In genomic region chr7:28961927-28962670, GRCm38 (mm10) we compare ENCODE assay signal across 8 mouse cellular contexts. TPM values are rescaled to one million over a fixed set of nuclear protein-coding genes. Genes with fewer than 3 reads are reported as not detected.
DNase-seq lines count a peak whose midpoint lies in the region; ATAC-seq and TF ChIP-seq lines count a peak whose summit lies in the region.

TSS of gene Actn4 (minus strand) at chr7:28962340.

- TF ChIP-seq CTCF in CH12.LX (conservative IDR thresholded peaks at IDR 0.05 in 1 of 2, IDR thresholded peaks at IDR 0.05 in 1 of 2; ENCODE audit: low read depth in 2 of 2, low read length in 2 of 2): no peak
- no peak for TF ChIP-seq CTCF in heart, postnatal 0 days (IDR thresholded peaks at IDR 0.05; ENCODE audit: low read depth)
- no peak for TF ChIP-seq CTCF in testis, adult 2 months (IDR thresholded peaks at IDR 0.05; ENCODE audit: control insufficient read depth, insufficient read depth, insufficient replicate concordance, low read depth, low read length)

- dilution Hi-C loops in CH12.LX (cut with MboI; ENCODE audit: extremely low pct_ligation_motif_present, extremely low pct_unique_long_range_greater_than_20kb, low sequenced_read_pairs): no loop called here

- H3K4me3 ChIP-seq in CH12.LX (replicated peaks in 1 of 3; ENCODE audit: low read depth in 2 of 3, low read length in 2 of 3, poor library complexity in 1 of 3): peak within 1 kb of the TSS; percentile 94 to 99 (median 98)
- peak within 1 kb of the TSS; percentile 78 for H3K4me3 ChIP-seq in forebrain, embryonic 12.5 days (replicated peaks)
- H3K4me3 ChIP-seq in heart, postnatal 0 days (ENCODE audit: low read depth, low read length): peak within 1 kb of the TSS; percentile 89
- peak within 1 kb of the TSS; percentile 84 for H3K4me3 ChIP-seq in liver, embryonic 16.5 days (ENCODE audit: low read depth, low read length)
- H3K4me3 ChIP-seq in neural tube, embryonic 13.5 days: peak within 1 kb of the TSS; percentile 95
- H3K4me3 ChIP-seq in testis, adult 2 months (ENCODE audit: control insufficient read depth, low read depth, low read length): peak within 1 kb of the TSS; percentile 96

- peak within 1 kb of the TSS; percentile 55; the same call in 1 of the 2 replicates for H3K27ac ChIP-seq in CH12.LX (ENCODE audit: insufficient read depth, low read depth)
- H3K27ac ChIP-seq in forebrain, embryonic 12.5 days: peak within 1 kb of the TSS; percentile 86
- H3K27ac ChIP-seq in heart, postnatal 0 days (ENCODE audit: low read depth): peak within 1 kb of the TSS; percentile 89
- peak within 1 kb of the TSS; percentile 90 for H3K27ac ChIP-seq in liver, embryonic 16.5 days (ENCODE audit: low read length)
- H3K27ac ChIP-seq in neural tube, embryonic 13.5 days (replicated peaks): peak within 1 kb of the TSS; percentile 88
- H3K27ac ChIP-seq in testis, adult 2 months (ENCODE audit: control insufficient read depth, insufficient read depth, low read depth, low read length): peak within 1 kb of the TSS; percentile 87

- peak; percentile 96 for DNase-seq in CH12.LX (ENCODE audit: extremely low read depth)
- peak; percentile 99 for DNase-seq in c-Kit-positive CD71-positive TER-119-negative erythroid progenitor cells, embryonic 14.5 days (ENCODE audit: low read depth)
- DNase-seq in heart, postnatal 0 days (ENCODE audit: low spot score): peak; percentile 97
- DNase-seq in kidney, postnatal 4 days: peak; percentile 99 to 100

- peak; percentile 93 for ATAC-seq in forebrain, embryonic 12.5 days (ENCODE audit: low FRiP score)
- peak; percentile 91 for ATAC-seq in heart, postnatal 0 days (ENCODE audit: insufficient read depth, low read depth)
- ATAC-seq in liver, embryonic 16.5 days (ENCODE audit: low read depth): peak; percentile 90
- ATAC-seq in neural tube, embryonic 13.5 days (ENCODE audit: low read depth): peak; percentile 94

- no peak for TF ChIP-seq RAD21 in CH12.LX (IDR thresholded peaks at IDR 0.05; ENCODE audit: low read depth, low read length)

- in situ Hi-C loops in CH12.LX (cut with MboI; ENCODE audit: low pct_ligation_motif_present, low pct_unique_long_range_greater_than_20kb, low sequenced_read_pairs): no loop called here

- under 1% methylated on average over 71 of the region's 76 CpGs for WGBS in forebrain, embryonic 12.5 days
- under 1% methylated on average over 72 of the region's 76 CpGs for WGBS in heart, postnatal 0 days
- WGBS in liver, embryonic 16.5 days (ENCODE audit: insufficient replicate concordance): under 1% methylated on average over 73 of the region's 76 CpGs
- WGBS in neural tube, embryonic 13.5 days: under 1% methylated on average over 76 of the region's 76 CpGs

- peak within 1 kb of the TSS; percentile 87 for H3K9ac ChIP-seq in CH12.LX (ENCODE audit: insufficient read depth, low read depth)
- H3K9ac ChIP-seq in forebrain, embryonic 12.5 days: peak within 1 kb of the TSS; percentile 98
- H3K9ac ChIP-seq in heart, postnatal 0 days (replicated peaks; ENCODE audit: low read depth, low read length): peak within 1 kb of the TSS; percentile 93
- peak within 1 kb of the TSS; percentile 93 for H3K9ac ChIP-seq in liver, embryonic 16.5 days (ENCODE audit: low read depth, low read length)
- peak within 1 kb of the TSS; percentile 98 for H3K9ac ChIP-seq in neural tube, embryonic 13.5 days

- no peak for TF ChIP-seq EP300 in CH12.LX (IDR thresholded peaks at IDR 0.05; ENCODE audit: low read length)
- TF ChIP-seq EP300 in heart, postnatal 0 days (IDR thresholded peaks at IDR 0.05; ENCODE audit: low read depth): no peak

- peak; percentile 98 for TF ChIP-seq POLR2A in CH12.LX (IDR thresholded peaks at IDR 0.05; ENCODE audit: low read depth, low read length)
- peak; percentile 91 for TF ChIP-seq POLR2A in testis, adult 2 months (IDR thresholded peaks at IDR 0.05; ENCODE audit: control insufficient read depth, low read depth, low read length)

- no peaks in the 10 kb centered on the region for H3K9me3 ChIP-seq in CH12.LX (replicated peaks; ENCODE audit: low read length)
- no peaks in the 10 kb centered on the region for H3K9me3 ChIP-seq in forebrain, embryonic 12.5 days
- H3K9me3 ChIP-seq in heart, postnatal 0 days (replicated peaks; ENCODE audit: control insufficient read depth, low read length): no peaks in the 10 kb centered on the region
- H3K9me3 ChIP-seq in liver, embryonic 16.5 days (replicated peaks; ENCODE audit: control insufficient read depth, low read length): no peaks in the 10 kb centered on the region
- no peaks in the 10 kb centered on the region for H3K9me3 ChIP-seq in neural tube, embryonic 13.5 days

- H3K79me2 ChIP-seq in CH12.LX (replicated peaks; ENCODE audit: control insufficient read depth, extremely low read depth, insufficient read depth, poor library complexity, severe bottlenecking): peaks cover 47% of the 10 kb centered on the region

- peaks cover 12 to 43% of the 10 kb centered on the region in 2 experiments for H3K4me1 ChIP-seq in CH12.LX (ENCODE audit: control insufficient read depth in 1 of 2, insufficient read depth in 2 of 2)
- peaks cover 38% of the 10 kb centered on the region for H3K4me1 ChIP-seq in forebrain, embryonic 12.5 days
- peaks cover 35% of the 10 kb centered on the region for H3K4me1 ChIP-seq in heart, postnatal 0 days (ENCODE audit: control insufficient read depth, insufficient read depth)
- H3K4me1 ChIP-seq in liver, embryonic 16.5 days (ENCODE audit: control insufficient read depth, low read depth, low read length): peaks cover 47% of the 10 kb centered on the region
- peaks cover 49% of the 10 kb centered on the region for H3K4me1 ChIP-seq in neural tube, embryonic 13.5 days (replicated peaks)
- H3K4me1 ChIP-seq in testis, adult 2 months (ENCODE audit: control insufficient read depth, insufficient read depth, low read length): peaks cover 15% of the 10 kb centered on the region

- H3K36me3 ChIP-seq in CH12.LX (replicated peaks in 1 of 2; ENCODE audit: control insufficient read depth in 1 of 2, insufficient read depth in 1 of 2, low read length in 1 of 2): peaks cover 0 to 2% of the 10 kb centered on the region in 2 experiments
- no peaks in the 10 kb centered on the region for H3K36me3 ChIP-seq in forebrain, embryonic 12.5 days (replicated peaks)
- H3K36me3 ChIP-seq in heart, postnatal 0 days (replicated peaks; ENCODE audit: control insufficient read depth, insufficient read depth, low read length): no peaks in the 10 kb centered on the region
- H3K36me3 ChIP-seq in liver, embryonic 16.5 days (ENCODE audit: control insufficient read depth, insufficient read depth): no peaks in the 10 kb centered on the region
- no peaks in the 10 kb centered on the region for H3K36me3 ChIP-seq in neural tube, embryonic 13.5 days
- no peaks in the 10 kb centered on the region for H3K36me3 ChIP-seq in testis, adult 2 months (ENCODE audit: control insufficient read depth, insufficient read depth, low read length)

- peak within 1 kb of the TSS; percentile 87 for H3K4me2 ChIP-seq in CH12.LX (ENCODE audit: insufficient read depth, low read depth, poor library complexity, severe bottlenecking)
- H3K4me2 ChIP-seq in forebrain, embryonic 12.5 days: peak within 1 kb of the TSS; percentile 83
- peak within 1 kb of the TSS; percentile 94 for H3K4me2 ChIP-seq in heart, postnatal 0 days (ENCODE audit: low read depth, low read length)
- H3K4me2 ChIP-seq in liver, embryonic 16.5 days (ENCODE audit: low read depth, low read length): peak within 1 kb of the TSS; percentile 75
- H3K4me2 ChIP-seq in neural tube, embryonic 13.5 days: peak within 1 kb of the TSS; percentile 90

- no peaks in the 10 kb centered on the region for H3K27me3 ChIP-seq in CH12.LX (replicated peaks)
- no peaks in the 10 kb centered on the region for H3K27me3 ChIP-seq in forebrain, embryonic 12.5 days
- no peaks in the 10 kb centered on the region for H3K27me3 ChIP-seq in heart, postnatal 0 days (ENCODE audit: control insufficient read depth, insufficient read depth, low read length)
- no peaks in the 10 kb centered on the region for H3K27me3 ChIP-seq in liver, embryonic 16.5 days (ENCODE audit: control insufficient read depth, insufficient read depth, low read depth, low read length)
- H3K27me3 ChIP-seq in neural tube, embryonic 13.5 days: no peaks in the 10 kb centered on the region
- H3K27me3 ChIP-seq in testis, adult 2 months (ENCODE audit: control insufficient read depth, insufficient read depth, low read length): no peaks in the 10 kb centered on the region

TF ChIP-seq in CH12.LX, 34 proteins besides CTCF, POLR2A, EP300 and RAD21 (continues in another document):
- no peak for TF ChIP-seq GABPA (IDR thresholded peaks at IDR 0.05; ENCODE audit: insufficient replicate concordance, low read depth, low read length)
- TF ChIP-seq MAZ (IDR thresholded peaks at IDR 0.05; ENCODE audit: low read depth, low read length): no peak
- peak; percentile 73 for TF ChIP-seq UBTF (IDR thresholded peaks at IDR 0.05; ENCODE audit: low read depth, low read length)
- TF ChIP-seq NELFE (IDR thresholded peaks at IDR 0.05; ENCODE audit: low read depth, low read length): peak; percentile 99
- peak; percentile 94 for TF ChIP-seq ZMIZ1 (IDR thresholded peaks at IDR 0.05; ENCODE audit: low read depth, low read length)
- peak; percentile 99 for TF ChIP-seq NRF1 (IDR thresholded peaks at IDR 0.05; ENCODE audit: low read depth, low read length)
- TF ChIP-seq USF1 (IDR thresholded peaks at IDR 0.05; ENCODE audit: low read depth, low read length): no peak; the same call in 1 of the 2 replicates
- TF ChIP-seq IRF4 (IDR thresholded peaks at IDR 0.05; ENCODE audit: low read depth, low read length): peak; percentile 42; the same call in 1 of the 2 replicates
- no peak for TF ChIP-seq JUND (conservative IDR thresholded peaks at IDR 0.05; ENCODE audit: low read depth, low read length)
- TF ChIP-seq MYC (IDR thresholded peaks at IDR 0.05; ENCODE audit: low read depth, low read length): 0 out of 2 replicates have a peak, but pooled peaks have one; percentile 35
- peak; percentile 25; the same call in 1 of the 2 replicates for TF ChIP-seq MAX (IDR thresholded peaks at IDR 0.05; ENCODE audit: low read length)
- no peak for TF ChIP-seq CHD2 (IDR thresholded peaks at IDR 0.05; ENCODE audit: low read length)
- 0 out of 2 replicates have a peak, but pooled peaks have one; percentile 63 for TF ChIP-seq CHD1 (IDR thresholded peaks at IDR 0.05; ENCODE audit: low read depth, low read length)

RNA-seq across cellular contexts. Expression of gene Actn4, which starts in this region (rescaled TPM):
- 62.9 and 63.4 TPM in 2 replicates for total RNA-seq in CH12.LX (2012; rRNA removed)
- total RNA-seq in CH12.LX (2014; rRNA removed): 45.9 and 56.9 TPM in 2 replicates
- 127 and 145 TPM in 2 replicates for polyA plus RNA-seq in CH12.LX (2012; ENCODE audit: insufficient read length, low read depth)
- 159 and 171 TPM in 2 replicates for polyA plus RNA-seq in forebrain, embryonic 12.5 days (2016; fragmentation: Nextera tagmentation; extraction: Ambion mirVana)
- total RNA-seq in heart, postnatal 0 days (2014; rRNA removed; ENCODE audit: low replicate concordance): 120 and 139 TPM in 2 replicates
- polyA plus RNA-seq in heart, postnatal 0 days (2015; fragmentation: Nextera tagmentation; extraction: Ambion mirVana): 135 and 171 TPM in 2 replicates
- polyA plus RNA-seq in liver, embryonic 16.5 days (2015; fragmentation: Nextera tagmentation; extraction: Ambion mirVana): 130 and 137 TPM in 2 replicates
- polyA plus RNA-seq in neural tube, embryonic 13.5 days (2015; fragmentation: Nextera tagmentation; extraction: Ambion mirVana): 142 and 147 TPM in 2 replicates
- polyA plus RNA-seq in testis, adult 2 months (2012; rRNA removed): 73.9 and 77.5 TPM in 2 replicates

Comparison
In these comparisons a context has a peak if more than half of its experiments do, and no peak if none do; other contexts are left out.
1. Peak in every context shown above with its lines: DNase-seq, ATAC-seq, H3K4me3 ChIP-seq and H3K27ac ChIP-seq.